Mouse (Mus musculus) limb, embryonic 10.5 days (tissue): ENCODE data around the gene Cdh13. TPM values are rescaled to one million over a fixed set of nuclear protein-coding genes. Genes with fewer than 3 reads are reported as not detected.

Source experiments
- DNase-seq: peaks from one replicate; pipeline ENCODE4 v3.0.0-alpha.2; 2017; ENCODE audit warnings: low spot score
- H3K27ac ChIP-seq: fragments of 300-500 bp; sonication (generic); 2 replicates; pipeline ENCODE4 v1.5.1; 2016; ENCODE audit warnings: mild to moderate bottlenecking
- H3K27me3 ChIP-seq: fragments of 300-500 bp; sonication (generic); 2 replicates; pipeline ENCODE4 v1.6.1; 2016; ENCODE audit warnings: low read depth, mild to moderate bottlenecking; ENCODE audit not compliant: poor library complexity, severe bottlenecking
- H3K36me3 ChIP-seq: fragments of 300-500 bp; sonication (generic); 2 replicates; pipeline ENCODE4 v1.6.1; 2016; ENCODE audit warnings: mild to moderate bottlenecking, moderate library complexity
- H3K4me1 ChIP-seq: fragments of 300-500 bp; sonication (generic); 2 replicates; pipeline ENCODE4 v1.6.1; 2016
- H3K4me3 ChIP-seq: fragments of 300-500 bp; sonication (generic); 2 replicates; pipeline ENCODE4 v1.5.1; 2016; ENCODE audit warnings: mild to moderate bottlenecking, moderate library complexity
- H3K9me3 ChIP-seq: fragments of 300-500 bp; sonication (generic); replicated peaks from 2 replicates; pipeline ENCODE4 v1.6.1; 2016; ENCODE audit warnings: mild to moderate bottlenecking
- WGBS: fragments of 180-500 bp; shearing (Covaris S2); methylation state at CpG from one replicate; pipeline ENCODE4 v1.1.7; 2016; 5-methylcytosine and 5-hydroxymethylcytosine counted together
- polyA plus RNA-seq: library from polyadenylated mRNA; unstranded; fragments of >200 nt; fragmentation: Nextera tagmentation; extraction: Ambion mirVana; gene quantifications from 2 replicates; pipeline ENCODE4 v1.2.1, GENCODE M21; 2016

Cdh13 gene
- polyA plus RNA-seq, 1 experiment from 2014 or later, result 3.3 TPM

DNA sequence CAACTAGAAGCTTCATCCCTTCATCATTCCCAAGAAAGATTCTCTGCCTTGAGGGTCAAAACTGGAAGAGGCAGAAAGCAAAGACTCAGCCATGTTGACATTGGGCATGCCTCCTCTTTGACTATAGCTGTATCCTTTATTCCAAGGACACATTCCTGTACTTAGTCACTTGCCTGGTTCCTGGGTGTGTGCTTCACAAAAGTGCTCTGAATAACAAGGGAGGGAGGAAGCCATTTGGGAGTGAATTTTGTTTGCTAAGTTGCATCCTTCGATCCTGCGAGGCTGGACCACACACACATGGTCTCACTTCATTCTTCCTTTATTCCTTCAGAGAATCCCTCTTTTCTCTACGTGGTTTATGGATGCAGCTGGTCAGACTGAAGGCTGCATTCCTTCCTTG is 125.9 kb downstream of the Cdh13 start:
- no peak overlapping the region for H3K27ac ChIP-seq
- 94% methylated on average over 3 of the region's 3 CpGs for WGBS
- H3K27me3 ChIP-seq, result no peaks in the 10 kb centered on the region
- H3K4me1 ChIP-seq, result peaks cover 4% of the 10 kb centered on the region; the same call in 1 of the 2 replicates
- H3K36me3 ChIP-seq, result no peaks in the 10 kb centered on the region
- DNase-seq, result no peak
- H3K9me3 ChIP-seq, result no peaks in the 10 kb centered on the region
- no peak overlapping the region for H3K4me3 ChIP-seq

DNA sequence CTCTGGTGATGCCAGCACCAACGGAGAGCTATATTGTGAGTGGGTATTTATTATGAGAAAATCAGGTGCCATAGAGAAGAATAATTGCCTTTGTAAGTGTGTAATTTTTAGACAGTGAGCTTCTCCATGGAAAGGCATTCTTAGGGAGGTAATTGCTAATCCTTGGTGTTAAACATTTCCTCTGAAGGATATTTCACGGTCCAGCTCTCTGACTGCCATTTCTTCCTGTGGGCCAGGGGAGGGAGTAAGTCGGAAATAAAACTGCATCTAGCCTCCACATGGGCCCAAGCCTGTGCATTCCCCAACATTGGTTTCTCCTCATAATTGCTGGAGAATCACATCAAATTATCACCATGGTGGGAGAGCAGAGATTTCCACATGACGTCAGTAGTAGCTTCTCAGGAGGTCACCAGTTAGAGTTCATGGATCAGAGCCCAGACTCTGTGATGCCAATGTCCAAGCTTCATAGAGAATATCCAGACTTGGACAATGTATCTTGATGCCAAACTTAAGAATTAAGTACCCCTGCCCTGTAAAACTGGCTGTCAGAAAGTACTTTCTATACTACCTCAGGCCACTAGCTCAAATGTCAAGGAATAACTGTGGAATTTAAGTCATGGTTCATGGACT is 126.9 kb downstream of the Cdh13 start:
- Histone ChIP-seq H3K27ac (no peak overlapping the region), H3K4me3 (no peak overlapping the region), H3K9me3 (no peaks in the 10 kb centered on the region), H3K4me1 (no peaks in the 10 kb centered on the region; the same call in 1 of the 2 replicates), H3K36me3 (no peaks in the 10 kb centered on the region), H3K27me3 (no peaks in the 10 kb centered on the region)
- DNase-seq, result no peak
- WGBS, result 97% methylated on average over 4 of the region's 4 CpGs

DNA sequence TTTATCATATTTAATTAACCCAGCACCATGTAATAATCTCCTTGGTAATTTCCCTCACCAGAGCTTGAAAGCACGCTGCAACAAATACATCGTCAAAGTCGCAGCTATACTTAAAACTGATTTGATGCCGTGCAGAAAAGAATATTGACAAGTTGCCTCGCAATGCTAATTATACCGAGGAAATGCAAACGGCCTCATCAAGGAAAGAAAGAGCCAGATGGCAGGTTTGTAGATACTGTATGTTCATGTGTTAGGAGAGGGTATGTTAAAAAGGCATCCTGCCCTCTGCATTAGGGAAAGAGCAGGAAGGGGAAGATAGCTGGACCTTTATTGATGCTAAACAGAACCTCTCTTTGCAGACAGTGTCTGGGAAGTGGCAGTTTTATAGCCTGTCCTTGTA is 132.1 kb downstream of the Cdh13 start:
- Histone ChIP-seq H3K36me3 (no peaks in the 10 kb centered on the region), H3K4me1 (no peaks in the 10 kb centered on the region), H3K9me3 (no peaks in the 10 kb centered on the region), H3K27ac (no peak overlapping the region), H3K4me3 (no peak overlapping the region), H3K27me3 (no peaks in the 10 kb centered on the region)
- 79% methylated on average over 7 of the region's 7 CpGs for WGBS
- no peak for DNase-seq

DNA sequence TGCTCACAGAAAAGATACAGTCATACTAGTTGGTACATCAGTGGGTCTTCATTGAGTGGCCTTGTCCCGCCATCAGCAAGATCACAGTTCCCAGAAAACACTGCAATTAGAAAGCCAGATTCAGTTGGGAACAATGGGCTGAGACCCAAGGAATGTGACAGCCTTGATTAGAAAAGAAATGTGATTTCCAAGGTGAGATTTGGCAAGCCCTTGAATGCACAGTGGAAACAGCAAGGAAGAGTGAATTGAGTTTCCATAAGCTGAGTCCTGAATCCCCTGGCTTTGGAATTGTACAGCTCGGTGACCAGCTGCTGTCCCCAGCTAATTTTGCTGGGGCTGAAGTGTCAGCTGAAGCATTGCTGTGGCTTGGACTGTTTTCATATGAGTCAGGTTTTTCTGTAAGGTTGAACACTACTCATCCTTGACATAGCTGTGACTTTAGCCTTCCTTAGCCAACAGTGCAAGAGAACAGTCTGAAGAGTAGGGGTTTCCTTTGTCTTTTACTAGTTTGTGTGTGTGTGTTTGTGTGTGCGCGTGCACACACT is 133.3 kb downstream of the Cdh13 start:
- DNase-seq, result no peak
- 93% methylated on average over 4 of the region's 4 CpGs for WGBS
- no peaks in the 10 kb centered on the region for H3K9me3 ChIP-seq
- H3K27ac ChIP-seq, result no peak overlapping the region
- no peak overlapping the region for H3K4me3 ChIP-seq
- no peaks in the 10 kb centered on the region for H3K36me3 ChIP-seq
- no peaks in the 10 kb centered on the region for H3K4me1 ChIP-seq
- H3K27me3 ChIP-seq, result no peaks in the 10 kb centered on the region

DNA sequence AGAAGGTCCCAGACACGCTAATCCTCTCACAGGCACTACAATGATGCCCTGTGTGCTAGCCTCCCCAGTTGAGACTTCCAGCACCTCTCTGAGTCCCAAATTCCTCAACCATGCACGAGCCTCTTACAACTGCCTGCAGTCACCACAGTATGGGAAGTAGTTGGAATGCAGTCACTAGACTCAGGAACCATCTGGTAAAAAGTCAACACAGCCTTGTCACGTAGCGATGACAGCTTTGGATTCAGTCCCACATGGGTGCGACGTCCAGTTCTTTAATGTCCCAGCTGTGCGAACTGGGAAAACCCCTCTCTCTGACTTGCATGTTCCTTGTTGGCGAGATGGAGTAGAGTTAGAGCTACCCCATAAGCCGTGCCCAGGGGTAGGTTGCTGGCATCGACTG is 139.1 kb downstream of the Cdh13 start:
- no peaks in the 10 kb centered on the region for H3K27me3 ChIP-seq
- no peaks in the 10 kb centered on the region for H3K36me3 ChIP-seq
- H3K27ac ChIP-seq, result no peak overlapping the region
- H3K4me3 ChIP-seq, result no peak overlapping the region
- WGBS, result 92% methylated on average over 10 of the region's 10 CpGs
- no peaks in the 10 kb centered on the region for H3K9me3 ChIP-seq
- H3K4me1 ChIP-seq, result no peaks in the 10 kb centered on the region
- no peak for DNase-seq

DNA sequence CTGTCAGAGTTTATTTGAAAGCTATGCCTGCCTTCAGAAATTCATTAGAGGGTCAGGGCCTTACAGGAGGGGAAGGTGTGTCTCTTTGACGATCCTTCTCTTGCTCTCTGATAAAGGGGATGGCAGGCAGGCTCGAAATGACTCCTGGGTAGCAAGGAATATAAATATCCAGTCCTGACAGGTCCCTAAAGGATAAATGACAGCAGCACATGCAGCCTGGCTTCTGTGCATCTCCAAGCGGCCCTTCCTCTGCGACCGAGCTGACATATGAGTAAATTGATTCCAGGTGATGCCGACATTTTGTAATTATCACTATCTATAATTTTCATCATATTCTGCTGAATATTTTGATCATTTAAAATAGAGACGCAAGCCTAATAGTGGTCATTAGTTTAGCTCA is 145.4 kb downstream of the Cdh13 start:
- H3K27ac ChIP-seq, result no peak overlapping the region
- H3K9me3 ChIP-seq, result no peaks in the 10 kb centered on the region
- WGBS, result 68% methylated on average over 7 of the region's 7 CpGs
- H3K4me1 ChIP-seq, result no peaks in the 10 kb centered on the region
- no peaks in the 10 kb centered on the region for H3K36me3 ChIP-seq
- H3K4me3 ChIP-seq, result no peak overlapping the region
- no peak for DNase-seq
- H3K27me3 ChIP-seq, result no peaks in the 10 kb centered on the region

DNA sequence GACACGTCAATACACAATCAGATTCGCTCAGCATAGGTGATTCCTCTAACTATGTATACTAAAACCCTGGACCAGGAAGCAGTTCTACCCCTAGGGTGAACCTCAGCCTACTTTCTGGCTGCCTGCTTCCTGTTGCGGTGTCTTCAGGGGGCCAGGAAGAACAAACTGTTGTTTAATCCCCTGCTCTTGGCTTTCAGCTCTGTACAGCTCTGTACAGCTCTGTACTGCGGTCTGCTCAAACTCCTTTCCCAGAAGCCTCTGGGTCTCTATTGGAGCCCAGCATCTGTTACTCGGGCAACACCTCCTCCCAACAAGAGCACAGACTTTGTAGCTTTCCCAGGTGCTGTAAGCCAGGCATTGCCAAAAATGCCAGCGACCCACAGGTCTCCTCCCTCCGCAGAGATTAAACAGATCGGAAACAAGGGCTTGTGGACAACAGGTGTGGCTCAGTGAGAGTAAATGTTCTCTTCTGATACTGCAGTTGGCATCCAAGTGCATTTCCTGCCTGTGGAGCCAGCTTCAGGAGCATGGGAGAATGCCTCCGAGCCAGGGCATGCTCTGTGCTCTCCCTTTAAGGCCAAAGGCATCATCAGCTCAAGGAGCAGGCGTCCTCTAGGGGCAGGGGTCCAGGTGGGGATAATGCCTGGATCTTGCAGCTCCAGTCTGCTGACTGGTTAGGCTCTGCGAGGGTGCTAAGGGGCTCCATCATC is 148.4 kb downstream of the Cdh13 start:
- Histone ChIP-seq H3K4me3 (no peak overlapping the region), H3K27ac (no peak overlapping the region), H3K9me3 (no peaks in the 10 kb centered on the region), H3K27me3 (no peaks in the 10 kb centered on the region), H3K4me1 (no peaks in the 10 kb centered on the region), H3K36me3 (no peaks in the 10 kb centered on the region)
- 80% methylated on average over 11 of the region's 11 CpGs for WGBS
- DNase-seq, result no peak

DNA sequence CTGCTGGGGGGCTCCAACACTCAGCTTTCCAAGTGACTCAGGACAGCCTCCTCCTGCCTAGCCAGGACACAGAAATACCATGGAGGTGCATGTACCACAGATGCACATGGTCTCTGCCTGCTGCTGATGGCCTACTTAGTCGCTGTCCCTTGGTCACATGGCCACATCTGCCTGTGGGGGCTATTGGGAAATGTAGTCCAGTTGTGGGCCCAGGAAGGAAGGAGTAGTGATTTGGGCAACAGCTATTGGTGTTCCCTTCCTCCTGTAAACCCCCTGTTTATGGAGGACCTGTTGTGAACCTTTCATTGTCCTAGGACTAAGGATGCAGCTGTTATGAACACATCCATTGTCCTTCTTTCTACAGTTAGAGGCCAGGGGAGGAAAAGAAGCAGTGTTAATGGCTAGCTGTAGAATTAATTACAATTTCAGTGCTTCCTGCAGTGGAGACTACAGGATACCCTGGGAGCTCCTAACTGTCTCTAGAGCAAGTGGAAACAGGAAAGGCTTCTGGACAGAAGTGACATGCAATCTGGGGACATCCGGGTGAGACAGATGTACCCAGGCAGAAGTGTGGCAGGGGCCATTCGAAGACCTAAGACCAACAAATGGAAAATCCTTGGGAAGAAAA is 150.1 kb downstream of the Cdh13 start:
- H3K9me3 ChIP-seq, result no peaks in the 10 kb centered on the region
- H3K36me3 ChIP-seq, result no peaks in the 10 kb centered on the region
- WGBS, result 90% methylated on average over 3 of the region's 3 CpGs
- H3K27me3 ChIP-seq, result no peaks in the 10 kb centered on the region
- no peak overlapping the region for H3K27ac ChIP-seq
- no peaks in the 10 kb centered on the region for H3K4me1 ChIP-seq
- H3K4me3 ChIP-seq, result no peak overlapping the region
- DNase-seq, result no peak

DNA sequence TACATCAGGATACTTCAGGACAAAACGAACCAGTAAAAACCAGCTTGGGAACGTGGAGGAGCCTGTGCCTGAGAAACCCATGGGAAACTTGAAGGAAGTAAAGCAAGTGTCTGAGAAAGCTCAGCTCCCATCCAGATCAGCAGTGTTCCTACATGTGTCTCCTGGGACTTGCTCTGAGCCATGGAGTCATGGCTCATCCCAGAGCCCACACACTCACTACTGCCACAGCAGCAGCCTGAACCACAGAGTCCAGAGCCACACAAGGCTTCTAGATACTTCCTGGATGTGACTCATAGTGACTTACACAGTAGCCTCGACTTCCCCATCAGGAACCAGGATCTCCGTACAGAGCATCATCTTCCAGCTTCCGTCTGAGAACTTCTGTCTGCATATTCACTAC is 153.2 kb downstream of the Cdh13 start:
- 87% methylated on average over 5 of the region's 5 CpGs for WGBS
- no peak overlapping the region for H3K4me3 ChIP-seq
- no peak for DNase-seq
- no peaks in the 10 kb centered on the region for H3K27me3 ChIP-seq
- H3K9me3 ChIP-seq, result no peaks in the 10 kb centered on the region
- H3K4me1 ChIP-seq, result no peaks in the 10 kb centered on the region
- no peaks in the 10 kb centered on the region for H3K36me3 ChIP-seq
- no peak overlapping the region for H3K27ac ChIP-seq

DNA sequence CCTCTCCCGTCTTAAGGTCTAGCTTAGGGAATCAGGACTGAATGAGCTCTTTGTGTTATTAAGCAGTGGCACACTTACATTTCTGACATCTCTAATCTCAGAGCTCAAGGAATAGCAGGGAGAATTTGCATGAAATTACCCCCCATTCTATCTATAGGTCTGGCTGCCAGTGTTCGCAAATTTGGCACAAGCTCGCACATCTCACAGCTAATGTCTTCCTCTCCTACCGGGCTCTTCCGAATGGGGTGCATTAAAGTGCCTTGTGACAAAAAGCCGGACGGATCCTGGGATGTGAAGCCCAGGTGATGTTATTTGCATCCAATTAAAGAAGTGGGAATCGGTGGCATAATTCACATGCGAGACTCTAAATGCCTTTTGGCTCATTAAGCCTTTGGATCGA is 153.6 kb downstream of the Cdh13 start:
- DNase-seq, result no peak
- no peaks in the 10 kb centered on the region for H3K4me1 ChIP-seq
- H3K4me3 ChIP-seq, result no peak overlapping the region
- no peak overlapping the region for H3K27ac ChIP-seq
- H3K27me3 ChIP-seq, result no peaks in the 10 kb centered on the region
- H3K9me3 ChIP-seq, result no peaks in the 10 kb centered on the region
- no peaks in the 10 kb centered on the region for H3K36me3 ChIP-seq
- WGBS, result 87% methylated on average over 10 of the region's 10 CpGs

DNA sequence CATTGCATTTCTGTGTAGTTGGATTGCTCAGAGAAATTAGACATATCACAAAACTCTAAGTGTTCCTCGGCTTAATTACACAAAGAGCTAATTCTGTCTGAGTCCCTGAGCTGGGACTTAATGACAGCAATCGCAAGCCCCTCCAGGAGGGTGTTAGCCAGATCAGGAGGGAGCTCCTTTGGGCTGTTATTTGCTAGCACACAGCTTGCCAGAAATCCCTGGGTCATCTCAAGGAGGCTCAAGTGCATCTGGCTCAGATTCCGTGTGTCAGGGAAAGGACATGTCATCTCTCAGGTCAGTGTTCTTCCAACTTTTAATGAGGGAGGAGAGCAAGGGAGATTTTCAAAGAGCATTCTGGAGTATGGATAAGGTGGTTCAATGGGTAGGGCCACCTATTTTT is 154.3 kb downstream of the Cdh13 start:
- DNase-seq, result no peak
- WGBS, result 70% methylated on average over 3 of the region's 3 CpGs
- Histone ChIP-seq H3K4me3 (no peak overlapping the region), H3K27ac (no peak overlapping the region), H3K9me3 (no peaks in the 10 kb centered on the region), H3K27me3 (no peaks in the 10 kb centered on the region), H3K4me1 (no peaks in the 10 kb centered on the region), H3K36me3 (no peaks in the 10 kb centered on the region)

DNA sequence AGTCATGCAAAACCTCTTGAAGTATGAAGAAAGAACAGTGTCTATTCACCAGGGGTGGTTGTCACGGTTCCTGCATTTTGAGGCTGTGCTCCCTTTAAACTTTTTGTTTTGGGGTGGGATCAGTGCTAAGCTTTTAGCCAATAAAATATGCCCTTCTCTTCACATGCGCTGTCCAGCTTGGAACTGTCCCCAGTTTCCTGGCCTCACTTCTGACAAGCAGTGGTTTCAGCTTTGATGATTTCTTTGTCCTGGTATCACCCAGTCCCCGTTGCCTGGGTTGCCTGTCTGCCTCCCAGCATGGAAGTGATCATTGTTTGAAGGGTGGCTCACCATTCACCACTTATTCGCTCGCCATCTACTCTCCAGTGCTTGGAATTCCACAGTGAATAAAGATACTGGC is 156.3 kb downstream of the Cdh13 start:
- H3K27ac ChIP-seq, result no peak overlapping the region
- no peak for DNase-seq
- WGBS, result 89% methylated on average over 5 of the region's 5 CpGs
- H3K36me3 ChIP-seq, result no peaks in the 10 kb centered on the region
- no peaks in the 10 kb centered on the region for H3K27me3 ChIP-seq
- no peak overlapping the region for H3K4me3 ChIP-seq
- H3K9me3 ChIP-seq, result no peaks in the 10 kb centered on the region
- no peaks in the 10 kb centered on the region for H3K4me1 ChIP-seq

DNA sequence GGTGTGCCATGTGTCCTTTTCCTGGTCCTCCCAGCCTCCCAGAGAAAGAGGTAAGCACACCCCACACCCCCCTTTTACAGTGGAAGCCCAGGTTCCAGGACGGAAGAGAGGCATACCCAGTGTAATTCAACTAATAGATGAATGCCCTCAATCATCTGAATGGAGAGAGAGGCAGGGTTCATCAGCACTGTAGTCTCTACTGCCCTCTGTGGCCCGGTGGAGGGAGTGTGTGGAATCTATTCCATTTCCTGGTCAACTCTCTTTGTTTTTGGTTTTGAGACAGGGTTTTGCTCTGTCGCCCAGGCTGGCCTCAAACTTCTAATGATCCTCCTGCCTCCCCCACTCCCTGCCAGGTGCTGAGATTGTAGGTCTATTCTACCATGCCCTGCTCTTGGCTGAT is 159.8 kb downstream of the Cdh13 start:
- Histone ChIP-seq H3K4me3 (no peak overlapping the region), H3K27ac (no peak overlapping the region), H3K9me3 (no peaks in the 10 kb centered on the region), H3K4me1 (no peaks in the 10 kb centered on the region), H3K27me3 (no peaks in the 10 kb centered on the region), H3K36me3 (no peaks in the 10 kb centered on the region)
- WGBS, result 61% methylated on average over 3 of the region's 3 CpGs
- no peak for DNase-seq
